Mouse (Mus musculus): ENCODE results near the gene Mllt3.

Gene Mllt3

GRCm38 (mm10) chr4:87760297-87760696 lies 272.9 kb downstream of the Mllt3 start:
- no peak for DNase-seq

GRCm38 (mm10) chr4:87759625-87760024 lies 273.5 kb downstream of the Mllt3 start:
- no peak for DNase-seq

- no peak for DNase-seq
Measured at GRCm38 (mm10) chr4:87759110-87759509, 274.1 kb downstream of the Mllt3 start.

GRCm38 (mm10) chr4:87751515-87751864 lies 281.7 kb downstream of the Mllt3 start:
- DNase-seq: no peak

GRCm38 (mm10) chr4:87750856-87751514 lies 282.2 kb downstream of the Mllt3 start:
- DNase-seq: no peak

GRCm38 (mm10) chr4:87749532-87750234 lies 283.5 kb downstream of the Mllt3 start:
- DNase-seq: no peak

GRCm38 (mm10) chr4:87745016-87745645 lies 288.0 kb downstream of the Mllt3 start:
- DNase-seq: no peak

GRCm38 (mm10) chr4:87739524-87740128 lies 293.5 kb downstream of the Mllt3 start:
- DNase-seq: no peak

- no peak for DNase-seq
Measured at GRCm38 (mm10) chr4:87739104-87739503, 294.1 kb downstream of the Mllt3 start.

- peak; percentile 10 to 37 for DNase-seq
Measured at GRCm38 (mm10) chr4:87737201-87737806, 295.9 kb downstream of the Mllt3 start.

GRCm38 (mm10) chr4:87736779-87737178 lies 296.4 kb downstream of the Mllt3 start:
- DNase-seq: peak; percentile 48 to 72

GRCm38 (mm10) chr4:87731118-87731672 lies 302.0 kb downstream of the Mllt3 start:
- no peak for DNase-seq

GRCm38 (mm10) chr4:87728581-87728980 lies 304.6 kb downstream of the Mllt3 start:
- no peak for DNase-seq

- DNase-seq: no peak
Measured at GRCm38 (mm10) chr4:87723448-87723847, 309.7 kb downstream of the Mllt3 start.
